Mouse (Mus musculus): ENCODE measurements at regions not wholly inside any gene's neighbourhood (a gene's known extent, or its start where the extent isn't known, plus 50 kb on each side); places are given as distances from the start of the nearest gene placed in this dataset.

- no peak for TF ChIP-seq CTCF (IDR thresholded peaks at IDR 0.05; ENCODE audit: extremely low read depth, insufficient read depth, insufficient read length, insufficient replicate concordance)
- TF ChIP-seq POLR2A (IDR thresholded peaks at IDR 0.05; ENCODE audit: low read depth, low read length) = no peak
Measured at GRCm38 (mm10) chr8:8285876-8286275, 375.2 kb downstream of the Efnb2 start.
